Mouse (Mus musculus) monocyte, adult 2 months (primary cell): ENCODE measurements at regions not wholly inside any gene's neighbourhood (a gene's known extent, or its start where the extent isn't known, plus 50 kb on each side); places are given as distances from the start of the nearest gene placed in this dataset.

Experiments
- DNase-seq, 2 experiments: peaks; one replicate each; pipeline ENCODE4 v3.0.0; 2022; ENCODE audit warnings: low spot score in 2 of 2, low read depth in 1 of 2

DNA sequence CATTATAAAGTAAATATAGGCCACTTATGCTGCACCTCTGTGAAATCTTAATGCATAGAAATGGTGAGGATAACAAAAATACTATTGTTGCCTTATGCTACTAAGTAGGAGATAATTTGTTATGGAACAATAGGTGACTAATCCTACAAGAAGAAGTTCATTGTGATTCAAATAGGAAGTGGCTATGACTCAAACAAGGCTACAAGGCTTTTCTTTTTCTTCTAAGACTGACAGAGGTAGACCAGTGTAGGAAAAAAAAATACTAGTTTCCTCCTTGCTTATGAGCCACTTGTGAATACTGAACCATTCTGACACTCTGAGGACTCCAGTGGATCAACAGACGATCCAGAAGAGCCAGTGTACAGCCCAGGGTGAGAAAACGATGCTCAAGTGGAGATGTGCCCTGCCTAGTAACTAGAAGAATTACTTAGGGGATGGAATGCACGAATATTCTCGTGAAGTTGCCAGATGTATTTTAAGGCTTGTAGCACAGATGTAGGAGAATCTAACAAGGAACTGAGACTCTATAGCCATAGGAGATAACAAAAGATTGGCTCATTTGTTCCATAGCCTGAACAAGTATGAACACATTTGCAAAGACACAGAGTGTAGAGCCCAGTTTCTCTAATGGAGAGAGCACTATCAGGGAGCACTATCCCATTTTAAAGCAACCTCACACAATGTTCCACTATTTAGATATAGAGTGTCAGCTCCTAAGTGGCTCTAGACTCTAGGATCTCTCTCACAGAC, 60.3 kb downstream of the Fzd1 start:
- no peak for DNase-seq

- no peak for DNase-seq
Observed at GRCm38 (mm10) chr5:4696701-4697100, 61.1 kb downstream of the Fzd1 start.

DNA sequence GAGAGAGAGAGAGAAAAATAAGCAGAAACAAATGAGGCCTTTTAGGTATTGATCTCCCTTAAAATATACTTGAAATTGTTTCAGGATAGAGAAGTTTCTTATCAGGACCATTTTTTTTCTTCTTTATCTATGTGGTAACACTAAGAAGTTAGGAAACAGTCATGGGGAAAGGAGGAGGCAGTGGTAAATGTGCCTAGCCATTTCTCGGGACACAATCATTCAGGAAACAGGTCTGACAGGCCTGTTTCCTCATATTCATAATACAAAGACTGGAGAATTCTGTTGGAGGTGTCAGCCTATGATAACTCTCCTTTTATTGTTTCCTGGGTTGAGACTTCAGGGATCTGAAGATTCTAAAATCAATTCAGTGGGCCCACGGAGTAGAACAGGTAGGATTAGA, 68.7 kb downstream of the Fzd1 start:
- no peak for DNase-seq

- DNase-seq, result no peak
Observed at GRCm38 (mm10) chr5:4675316-4675715, 82.5 kb downstream of the Fzd1 start.

GRCm38 (mm10) chr5:4666381-4666780, 91.5 kb downstream of the Fzd1 start:
- no peak for DNase-seq

GRCm38 (mm10) chr5:4665978-4666377, 91.9 kb downstream of the Fzd1 start:
- no peak for DNase-seq

- DNase-seq, result no peak
Observed at GRCm38 (mm10) chr5:4664918-4665317, 92.9 kb downstream of the Fzd1 start.

DNA sequence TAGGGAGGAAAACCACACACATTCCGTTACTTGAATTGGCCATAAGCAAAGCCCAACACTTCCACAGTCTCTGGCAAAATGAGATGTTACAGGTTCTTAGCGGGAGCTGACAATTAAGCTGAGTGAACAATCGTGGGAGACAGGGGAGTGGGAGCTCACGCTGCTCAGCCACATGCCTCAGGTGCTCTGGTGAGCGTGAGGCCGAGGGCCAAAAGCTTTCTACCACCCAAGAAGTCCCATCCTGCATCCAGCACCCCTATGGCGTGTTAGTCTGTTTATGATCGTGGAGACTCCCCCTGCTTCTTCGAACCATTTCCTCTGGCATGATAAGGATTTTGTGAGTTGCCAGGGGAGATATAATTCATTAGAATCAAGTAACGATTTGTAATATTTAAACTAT, 93.3 kb downstream of the Fzd1 start:
- DNase-seq, result no peak

- DNase-seq, result no peak
Observed at GRCm38 (mm10) chr5:4662198-4662585, 95.6 kb downstream of the Fzd1 start.

DNA sequence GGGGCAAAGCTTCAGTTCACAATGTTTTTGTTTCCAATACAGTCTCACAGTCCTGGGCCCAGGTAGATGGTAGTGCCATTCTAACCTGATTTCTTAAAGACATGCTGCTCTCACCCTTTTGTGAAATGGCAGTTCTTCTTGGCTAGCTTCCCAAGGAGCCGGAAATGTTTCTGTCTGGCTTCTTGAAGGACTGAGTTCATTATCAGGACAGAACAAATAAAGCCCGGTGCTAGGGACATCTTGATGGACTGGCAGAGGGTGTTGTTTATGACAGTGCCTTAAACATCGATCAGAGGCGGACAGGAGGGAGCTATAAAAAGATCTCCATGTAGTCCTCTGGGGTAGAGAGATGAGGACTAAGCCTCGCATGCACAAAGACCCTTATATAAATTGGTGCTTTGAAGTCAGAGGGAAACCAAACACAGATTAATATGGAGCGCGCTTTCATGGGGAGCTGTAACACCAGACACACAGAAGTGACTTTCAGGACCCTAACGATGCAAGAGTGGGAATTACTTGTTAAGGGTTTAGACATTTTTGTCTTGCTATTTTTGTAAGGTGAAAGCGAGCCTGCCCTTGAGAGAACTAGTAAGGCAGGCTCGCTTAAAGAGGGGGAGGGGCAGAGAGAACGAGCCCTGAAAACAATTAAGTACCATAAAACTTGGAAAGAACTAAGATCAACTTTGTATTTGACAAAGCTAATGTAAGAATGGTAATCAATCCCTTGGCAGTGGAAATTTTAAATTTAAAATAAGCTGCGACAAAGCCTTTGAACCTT, 96.2 kb downstream of the Fzd1 start:
- no peak for DNase-seq

DNA sequence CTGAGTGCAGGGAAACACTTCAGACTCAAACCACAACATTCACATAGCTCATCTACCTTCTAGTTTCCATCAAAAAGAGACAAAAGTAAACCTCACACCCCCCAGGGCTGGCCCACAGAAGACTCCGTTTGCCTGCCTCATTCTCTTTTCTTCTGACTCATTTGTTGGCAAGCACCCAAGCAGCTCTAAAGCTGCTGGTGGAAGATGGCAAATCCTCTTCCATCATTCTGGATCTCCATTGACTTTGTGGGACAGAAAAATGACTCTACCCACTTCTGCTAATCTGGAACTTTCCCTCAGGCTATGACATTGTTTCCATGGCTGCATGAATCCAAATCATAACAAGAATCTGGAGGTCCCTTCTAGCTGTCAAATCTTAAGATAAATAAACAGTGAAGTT, 99.9 kb downstream of the Fzd1 start:
- DNase-seq, result no peak

- no peak for DNase-seq
Observed at GRCm38 (mm10) chr5:4654186-4654585, 103.6 kb downstream of the Fzd1 start.

DNA sequence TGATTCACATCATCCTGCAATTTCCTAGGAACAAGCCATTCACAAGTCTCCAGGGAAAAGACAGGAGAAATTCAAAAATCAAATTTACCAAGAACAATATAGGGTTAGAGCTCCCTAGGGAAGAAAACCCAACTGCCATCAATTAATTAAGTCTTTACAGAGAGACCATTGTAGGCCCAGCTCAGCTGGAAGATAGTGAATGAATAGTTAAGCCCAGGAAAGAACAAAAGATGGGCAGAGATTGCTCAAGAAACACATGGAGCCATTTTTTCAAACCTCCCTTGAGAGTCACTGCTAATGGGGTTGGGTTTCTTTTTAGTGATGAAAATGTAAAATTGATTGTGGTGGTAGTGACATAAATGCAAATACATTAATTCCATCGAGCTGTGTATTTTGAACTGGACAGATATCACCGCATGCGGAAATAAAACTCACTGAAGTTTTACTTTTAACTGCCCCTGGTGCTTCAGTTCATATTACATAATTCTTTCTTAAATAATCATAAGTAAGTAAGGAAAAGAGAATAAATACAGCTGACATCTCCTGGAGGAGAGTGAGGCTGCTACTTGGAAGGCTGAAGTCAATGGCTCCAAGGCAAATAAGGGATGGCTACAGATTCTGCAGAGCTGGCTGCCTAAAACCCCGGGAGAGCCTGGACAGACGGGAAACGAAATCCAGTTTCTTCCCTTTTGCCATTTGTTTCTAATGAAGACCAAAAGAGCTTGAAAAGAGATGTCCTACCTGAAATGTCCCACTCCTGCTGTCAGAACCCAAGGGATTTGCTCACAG, 106.5 kb downstream of the Fzd1 start:
- no peak for DNase-seq

DNA sequence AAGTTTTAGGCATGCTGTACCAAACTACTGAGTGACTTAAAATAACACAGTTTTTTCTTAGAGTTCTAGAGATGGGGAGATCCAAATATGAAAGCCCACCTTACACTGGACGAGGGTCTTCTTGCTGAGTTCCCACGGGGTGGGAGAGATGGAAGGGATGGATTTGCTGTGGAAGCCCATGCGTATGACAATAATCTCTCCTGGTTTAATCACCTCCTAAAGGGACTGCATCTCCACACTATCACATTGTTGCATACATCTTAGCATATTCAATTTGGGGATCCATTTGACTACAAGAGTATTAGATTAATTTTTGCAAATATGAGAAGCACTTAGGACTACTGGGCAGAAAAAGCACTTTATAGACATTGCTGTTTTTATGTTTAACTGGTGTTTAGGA, 107.1 kb downstream of the Fzd1 start:
- no peak for DNase-seq

DNA sequence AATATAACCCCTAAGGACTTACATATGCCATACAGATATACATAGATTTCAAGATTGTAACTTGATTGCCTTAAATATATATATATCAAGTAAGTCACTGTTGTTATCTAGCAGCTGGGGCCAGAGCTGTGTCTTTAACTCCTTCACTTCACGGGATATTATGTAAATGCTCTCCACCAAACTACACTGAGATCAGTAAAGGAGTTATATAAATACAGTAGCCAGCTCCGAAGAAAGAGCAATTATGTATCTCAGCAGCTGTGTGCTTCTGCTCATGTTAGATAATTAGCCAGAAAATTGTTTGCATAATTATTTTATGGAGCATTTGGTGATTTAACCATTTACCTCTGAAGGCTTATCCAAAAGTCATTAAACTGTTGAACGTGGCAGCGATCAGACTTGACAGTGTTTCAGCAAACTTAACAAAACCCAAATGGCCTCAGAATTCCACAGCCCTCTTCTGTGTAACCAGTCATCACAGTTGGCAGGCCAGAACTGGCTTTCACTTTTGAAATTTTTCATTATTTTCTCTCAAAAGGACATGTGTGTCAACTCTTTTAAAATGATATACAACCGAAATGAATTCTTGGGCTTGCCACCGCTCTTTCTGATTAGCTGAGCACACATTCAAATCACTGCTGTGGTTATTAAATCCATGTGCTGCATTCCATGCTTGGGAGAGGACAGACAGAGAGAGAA, 107.8 kb downstream of the Fzd1 start:
- DNase-seq, result no peak

GRCm38 (mm10) chr5:4641041-4641440, 116.8 kb downstream of the Fzd1 start:
- no peak for DNase-seq

DNA sequence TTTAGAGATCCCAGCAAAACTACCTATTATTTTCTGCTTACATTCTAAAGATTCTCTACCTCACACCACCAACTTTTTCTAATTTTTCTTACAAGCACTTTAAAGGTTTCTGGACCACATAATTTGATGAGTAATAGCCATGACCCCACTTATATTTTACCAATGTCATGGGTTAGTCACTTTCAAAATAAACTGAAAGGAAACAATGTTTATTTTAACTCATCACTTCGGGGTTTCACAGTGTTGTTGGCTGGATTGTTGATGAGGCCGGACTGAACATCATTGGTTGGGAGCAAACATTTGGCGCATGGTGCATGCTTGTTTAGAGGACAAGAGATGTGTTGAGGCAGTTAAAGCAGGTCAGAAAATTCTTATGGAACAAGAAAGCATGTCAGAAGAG, 124.1 kb downstream of the Fzd1 start:
- no peak for DNase-seq

GRCm38 (mm10) chr5:4625206-4625605, 132.6 kb downstream of the Fzd1 start:
- DNase-seq, result no peak

DNA sequence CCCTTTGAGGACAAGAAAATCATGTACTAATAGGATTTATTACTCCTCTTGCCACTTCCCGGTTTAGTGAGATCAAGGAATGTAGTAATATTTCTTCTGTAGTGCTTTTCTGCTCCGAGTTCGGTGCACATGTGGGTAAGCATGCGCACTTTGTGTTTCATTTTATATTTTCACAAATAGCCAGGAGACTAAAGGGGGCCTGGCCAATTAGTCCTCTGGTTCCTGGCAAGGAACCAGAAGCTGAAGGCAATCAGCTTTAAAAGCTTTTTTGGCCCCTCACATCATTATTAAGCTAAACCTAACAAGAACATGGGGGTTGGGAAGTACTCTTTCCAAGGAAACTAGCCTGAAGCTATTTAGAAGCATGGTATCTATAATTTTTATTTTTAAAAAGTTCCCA, 134.2 kb downstream of the Fzd1 start:
- DNase-seq, result no peak

- DNase-seq, result no peak
Observed at GRCm38 (mm10) chr5:4620513-4621210, 137.2 kb downstream of the Fzd1 start.

- DNase-seq, result no peak
Observed at GRCm38 (mm10) chr5:4615233-4615632, 142.6 kb downstream of the Fzd1 start.
